Mouse (Mus musculus) C2C12 (cell line): ENCODE results near the gene Cdan1. TPM values are rescaled to one million over a fixed set of nuclear protein-coding genes. Genes with fewer than 3 reads are reported as not detected.

Experiments used
- H3K27me3 ChIP-seq: one replicate; pipeline ENCODE4 v1.6.1; 2011; ENCODE audit not compliant: control insufficient read depth, insufficient read depth, insufficient read length
- H3K36me3 ChIP-seq: one replicate; pipeline ENCODE4 v1.6.1; 2011; ENCODE audit not compliant: control insufficient read depth, insufficient read depth
- H3K4me3 ChIP-seq: one replicate; pipeline ENCODE4 v1.5.1; 2011; ENCODE audit warnings: mild to moderate bottlenecking, control low read depth; ENCODE audit not compliant: poor library complexity, insufficient read depth, severe bottlenecking
- H3K79me2 ChIP-seq: one replicate; pipeline ENCODE4 v1.6.1; 2011; ENCODE audit not compliant: control insufficient read depth, insufficient read depth
- H3K79me3 ChIP-seq: one replicate; pipeline ENCODE4 v1.6.1; 2011; ENCODE audit warnings: low read depth, control low read depth
- H3ac ChIP-seq: one replicate; pipeline ENCODE3; 2011; ENCODE audit warnings: low read depth; ENCODE audit not compliant: control insufficient read depth, insufficient read length
- CEBPB ChIP-seq: IDR thresholded peaks from one replicate; pipeline ENCODE4 v1.6.1; 2011; ENCODE audit warnings: low read depth, mild to moderate bottlenecking, control low read depth, moderate library complexity
- CTCF ChIP-seq: IDR thresholded peaks from one replicate; pipeline ENCODE4 v1.5.1; 2011; ENCODE audit not compliant: control insufficient read depth, insufficient read depth, insufficient read length
- FOSL1 ChIP-seq: IDR thresholded peaks from one replicate; pipeline ENCODE4 v1.8.0; 2011; ENCODE audit warnings: mild to moderate bottlenecking, low read length; ENCODE audit not compliant: poor library complexity, insufficient read depth, severe bottlenecking
- MAX ChIP-seq: IDR thresholded peaks from one replicate; pipeline ENCODE4 v1.6.1; 2011; ENCODE audit warnings: mild to moderate bottlenecking, control low read depth
- MYOD1 ChIP-seq: IDR thresholded peaks from one replicate; pipeline ENCODE4 v1.6.1; 2011; ENCODE audit warnings: low read depth; ENCODE audit not compliant: control insufficient read depth, insufficient read length
- MYOG ChIP-seq: IDR thresholded peaks from one replicate; pipeline ENCODE4 v1.6.1; 2011; ENCODE audit not compliant: control insufficient read depth, insufficient read length; ENCODE audit errors: extremely low read depth
- USF1 ChIP-seq: IDR thresholded peaks from one replicate; pipeline ENCODE4 v1.6.1; 2011; ENCODE audit warnings: low read depth, mild to moderate bottlenecking, control low read depth, moderate library complexity
- polyA plus RNA-seq: library from polyadenylated mRNA; unstranded; fragments of >200 nt; fragmentation: generic; extraction: Trizol; gene quantifications from one replicate; pipeline ENCODE4 v1.2.1, GENCODE M21; 2012; ENCODE audit warnings: missing spikeins

Gene Cdan1
- polyA plus RNA-seq, 1 experiment, result 6.5 TPM

- no peak overlapping the region for H3ac ChIP-seq
- H3K79me3 ChIP-seq, result peaks cover 4% of the 10 kb centered on the region
- H3K79me2 ChIP-seq, result peaks cover 25% of the 10 kb centered on the region
- H3K4me3 ChIP-seq, result no peak overlapping the region
- no peaks in the 10 kb centered on the region for H3K27me3 ChIP-seq
- no peaks in the 10 kb centered on the region for H3K36me3 ChIP-seq
- TF ChIP-seq CTCF, result no peak
Measured at GRCm38 (mm10) chr2:120852626-120853025, 2.7 kb upstream of the Cdan1 start.

GRCm38 (mm10) chr2:120850424-120851082 is 625 bp upstream of the Cdan1 start, which contains the start of gene Ttbk2:
Gene Ttbk2 (minus strand): TSS chr2:120850604.
- Histone ChIP-seq H3K79me3 (peaks cover 4% of the 10 kb centered on the region), H3K4me3 (peak within 1 kb of the TSS; percentile 74), H3K79me2 (peaks cover 36% of the 10 kb centered on the region), H3K27me3 (no peaks in the 10 kb centered on the region), H3ac (peak within 1 kb of the TSS; percentile 82), H3K36me3 (no peaks in the 10 kb centered on the region)
- TF ChIP-seq MYOD1 (no peak), USF1 (no peak), CEBPB (no peak), FOSL1 (no peak), MAX (no peak), MYOG (no peak), CTCF (no peak)

GRCm38 (mm10) chr2:120845280-120845679 is 4.6 kb downstream of the Cdan1 start:
- no peaks in the 10 kb centered on the region for H3K27me3 ChIP-seq
- H3K4me3 ChIP-seq, result no peak overlapping the region
- peaks cover 48% of the 10 kb centered on the region for H3K79me2 ChIP-seq
- H3K36me3 ChIP-seq, result no peaks in the 10 kb centered on the region
- peaks cover 8% of the 10 kb centered on the region for H3K79me3 ChIP-seq
- TF ChIP-seq MYOD1, result no peak
- TF ChIP-seq CEBPB, result no peak
- TF ChIP-seq USF1, result no peak
- TF ChIP-seq FOSL1, result no peak
- no peak for TF ChIP-seq MAX
- H3ac ChIP-seq, result no peak overlapping the region

- no peaks in the 10 kb centered on the region for H3K36me3 ChIP-seq
- H3ac ChIP-seq, result no peak overlapping the region
- H3K27me3 ChIP-seq, result no peaks in the 10 kb centered on the region
- peaks cover 36% of the 10 kb centered on the region for H3K79me2 ChIP-seq
- H3K4me3 ChIP-seq, result no peak overlapping the region
- TF ChIP-seq MAX, result no peak
- TF ChIP-seq CTCF, result no peak
- no peak for TF ChIP-seq MYOD1
- no peak for TF ChIP-seq MYOG
- no peak for TF ChIP-seq CEBPB
- peaks cover 5% of the 10 kb centered on the region for H3K79me3 ChIP-seq
Measured at GRCm38 (mm10) chr2:120843990-120844389, 5.9 kb downstream of the Cdan1 start.

- no peak for TF ChIP-seq MAX
- no peak for TF ChIP-seq MYOD1
- TF ChIP-seq CTCF, result no peak
- no peak for TF ChIP-seq MYOG
- no peak for TF ChIP-seq CEBPB
- no peak for TF ChIP-seq USF1
- no peak for TF ChIP-seq FOSL1
- H3K4me3 ChIP-seq, result no peak overlapping the region
Measured at GRCm38 (mm10) chr2:120841211-120841610, 8.7 kb downstream of the Cdan1 start.

GRCm38 (mm10) chr2:120835167-120835566 is 14.8 kb downstream of the Cdan1 start:
- no peak overlapping the region for H3K4me3 ChIP-seq
- TF ChIP-seq MAX (no peak), FOSL1 (no peak), CTCF (no peak)
- H3K79me2 ChIP-seq, result peaks cover 21% of the 10 kb centered on the region
- no peak overlapping the region for H3ac ChIP-seq
- H3K36me3 ChIP-seq, result no peaks in the 10 kb centered on the region
- no peaks in the 10 kb centered on the region for H3K27me3 ChIP-seq
- H3K79me3 ChIP-seq, result no peaks in the 10 kb centered on the region

More at GRCm38 (mm10) chr2:120841211-120841610, 8.7 kb downstream of the Cdan1 start:
- Histone ChIP-seq H3K27me3 (no peaks in the 10 kb centered on the region), H3K36me3 (no peaks in the 10 kb centered on the region), H3K79me2 (peaks cover 21% of the 10 kb centered on the region), H3ac (no peak overlapping the region), H3K79me3 (peaks cover 4% of the 10 kb centered on the region)
